Mouse (Mus musculus) hindbrain, embryonic 10.5 days (tissue): ENCODE measurements around the gene Xrcc4. TPM values are rescaled to one million over a fixed set of nuclear protein-coding genes. Genes with fewer than 3 reads are reported as not detected.

Experiments
- DNase-seq: peaks from one replicate; pipeline ENCODE4 v3.0.0-alpha.2; 2017; ENCODE audit warnings: low spot score
- H3K27ac ChIP-seq: fragments of 300-500 bp; sonication (generic); 2 replicates; pipeline ENCODE4 v1.5.1; 2016; ENCODE audit warnings: mild to moderate bottlenecking, moderate library complexity
- H3K27me3 ChIP-seq: fragments of 300-500 bp; sonication (generic); 2 replicates; pipeline ENCODE4 v1.6.1; 2016; ENCODE audit warnings: mild to moderate bottlenecking; ENCODE audit not compliant: poor library complexity, insufficient read depth, severe bottlenecking
- H3K36me3 ChIP-seq: fragments of 300-500 bp; sonication (generic); 2 replicates; pipeline ENCODE4 v1.6.1; 2016; ENCODE audit warnings: mild to moderate bottlenecking, moderate library complexity
- H3K4me1 ChIP-seq: fragments of 300-500 bp; sonication (generic); replicated peaks from 2 replicates; pipeline ENCODE4 v1.6.1; 2016; ENCODE audit warnings: mild to moderate bottlenecking
- H3K4me3 ChIP-seq: fragments of 300-500 bp; sonication (generic); 2 replicates; pipeline ENCODE4 v1.5.1; 2016; ENCODE audit warnings: mild to moderate bottlenecking, moderate library complexity
- H3K9me3 ChIP-seq: fragments of 300-500 bp; sonication (generic); 2 replicates; pipeline ENCODE4 v1.6.1; 2016; ENCODE audit warnings: mild to moderate bottlenecking, moderate library complexity
- WGBS: fragments of 180-500 bp; shearing (Covaris S2); methylation state at CpG from one replicate; pipeline ENCODE4 v1.1.7; 2016; 5-methylcytosine and 5-hydroxymethylcytosine counted together
- polyA plus RNA-seq: library from polyadenylated mRNA; unstranded; fragments of >200 nt; fragmentation: Nextera tagmentation; extraction: Ambion mirVana; gene quantifications from 2 replicates; pipeline ENCODE4 v1.2.1, GENCODE M21; 2016

The Xrcc4 gene
- polyA plus RNA-seq, 1 experiment from 2014 or later = 9.4 TPM

DNA sequence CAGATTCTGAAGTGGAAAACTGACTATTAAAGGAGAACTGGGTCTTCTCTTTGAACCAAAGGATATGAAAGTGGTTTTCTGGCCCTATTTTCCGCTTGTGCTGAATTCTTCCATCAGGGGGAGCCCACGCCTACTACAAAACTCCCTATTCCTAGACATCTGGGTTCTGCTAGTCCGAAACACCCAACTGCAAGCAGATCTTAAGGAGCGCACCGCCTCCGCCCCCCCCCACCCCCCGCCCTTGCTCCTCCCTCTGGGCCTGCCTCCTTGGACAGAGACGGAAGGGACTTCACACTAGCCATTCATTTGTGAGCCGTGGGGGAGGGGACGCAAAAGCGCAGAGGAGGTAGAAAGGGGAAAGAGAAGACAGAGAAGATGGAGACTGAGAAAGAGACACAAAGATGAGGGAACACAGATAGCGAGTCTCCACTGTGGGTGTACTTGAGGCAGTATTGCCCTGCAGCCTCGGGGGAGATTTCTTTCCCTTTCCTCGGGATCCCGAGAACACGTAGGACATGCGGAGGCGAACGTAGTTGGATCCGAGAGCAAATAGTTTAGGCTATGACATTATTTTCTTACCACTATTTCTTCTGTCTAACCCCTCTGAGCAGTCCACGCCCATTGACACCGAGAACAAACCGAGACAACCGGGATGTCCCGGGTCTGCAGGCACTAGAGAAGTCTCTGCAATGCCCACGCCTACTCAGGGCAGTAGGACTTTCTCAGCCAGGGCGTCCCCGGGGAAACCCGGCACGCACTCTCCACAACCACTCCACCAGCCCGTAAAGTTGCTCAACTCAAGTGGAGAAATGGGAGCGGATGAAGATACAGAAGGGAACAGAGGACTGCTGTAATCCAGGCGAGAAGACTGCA, 348.9 kb downstream of the Xrcc4 start:
- WGBS = under 1% methylated on average over 33 of the region's 33 CpGs
- Histone ChIP-seq H3K27ac (peak overlapping the region; percentile 92), H3K4me1 (peaks cover 38% of the 10 kb centered on the region)

DNA sequence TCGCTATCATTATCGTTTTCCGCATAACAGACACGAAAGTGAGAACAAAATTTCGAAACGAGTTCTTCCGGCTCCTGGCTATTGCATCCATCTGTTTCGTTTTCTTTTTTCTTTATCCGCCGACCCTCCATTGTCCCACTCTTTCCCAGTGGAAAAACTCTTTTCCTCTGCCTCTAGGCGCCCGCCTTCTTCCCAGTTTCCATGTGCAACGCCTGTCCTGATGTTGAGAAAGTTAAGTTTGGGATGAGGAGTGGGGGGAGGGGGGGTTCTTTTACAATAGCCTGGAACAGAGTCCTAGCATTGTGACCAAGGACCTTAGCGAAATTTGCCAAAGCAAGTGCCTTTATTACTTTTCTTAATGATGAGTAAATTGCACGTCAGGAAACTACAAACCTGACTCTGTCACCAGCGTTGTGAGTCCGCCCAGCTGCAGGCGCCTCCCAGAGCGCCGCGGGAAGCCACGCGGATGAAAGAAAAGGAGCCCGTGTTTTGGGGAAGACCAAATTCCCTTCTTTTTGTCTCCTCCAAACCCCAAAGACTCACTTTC, 349.6 kb downstream of the Xrcc4 start:
- H3K4me3 ChIP-seq = peak overlapping the region; percentile 73
- no peaks in the 10 kb centered on the region for H3K36me3 ChIP-seq
- no peaks in the 10 kb centered on the region for H3K27me3 ChIP-seq
- DNase-seq = no peak
- peaks cover 36% of the 10 kb centered on the region for H3K4me1 ChIP-seq
- no peaks in the 10 kb centered on the region for H3K9me3 ChIP-seq
- under 1% methylated on average over 24 of the region's 24 CpGs for WGBS
- peak overlapping the region; percentile 92 for H3K27ac ChIP-seq

More for the DNA sequence above, 348.9 kb downstream of the Xrcc4 start:
- peak; percentile 94 for DNase-seq
- no peaks in the 10 kb centered on the region for H3K9me3 ChIP-seq
- no peaks in the 10 kb centered on the region for H3K27me3 ChIP-seq
- H3K36me3 ChIP-seq = no peaks in the 10 kb centered on the region
- H3K4me3 ChIP-seq = peak overlapping the region; percentile 73

- DNase-seq = peak; percentile 84
- H3K27me3 ChIP-seq = no peaks in the 10 kb centered on the region
- H3K36me3 ChIP-seq = no peaks in the 10 kb centered on the region
- peak overlapping the region; percentile 73 for H3K4me3 ChIP-seq
- H3K9me3 ChIP-seq = no peaks in the 10 kb centered on the region
- WGBS = 2% methylated on average over 31 of the region's 31 CpGs
- H3K4me1 ChIP-seq = peaks cover 36% of the 10 kb centered on the region
- H3K27ac ChIP-seq = peak overlapping the region; percentile 92
Observed at GRCm38 (mm10) chr13:89738776-89739695, 350.4 kb downstream of the Xrcc4 start.

GRCm38 (mm10) chr13:89738275-89738674, 351.1 kb downstream of the Xrcc4 start:
- Histone ChIP-seq H3K9me3 (no peaks in the 10 kb centered on the region), H3K27me3 (no peaks in the 10 kb centered on the region), H3K36me3 (no peaks in the 10 kb centered on the region), H3K27ac (no peak overlapping the region), H3K4me1 (peaks cover 32% of the 10 kb centered on the region), H3K4me3 (peak overlapping the region; percentile 73; the same call in 1 of the 2 replicates)
- DNase-seq = no peak
- WGBS = 37% methylated on average over 2 of the region's 2 CpGs

DNA sequence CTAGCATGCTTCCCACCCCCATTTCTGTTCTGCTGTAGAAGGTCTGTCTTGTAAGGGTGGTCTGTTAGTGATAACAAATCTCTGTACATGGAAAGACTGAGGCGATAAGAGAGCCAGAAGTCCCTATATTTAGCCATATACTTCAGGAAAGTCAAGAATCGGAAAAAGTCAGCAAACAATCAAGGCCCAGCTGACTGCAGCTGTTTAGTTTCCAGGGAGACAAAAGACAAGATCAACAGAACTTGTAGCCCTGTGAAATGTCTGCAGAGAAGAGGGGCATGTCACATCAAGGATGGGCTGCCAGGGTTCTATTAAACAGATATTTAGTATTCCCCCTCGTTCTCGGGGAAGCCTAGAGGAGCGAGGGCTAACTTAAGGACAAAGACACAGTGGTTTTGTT, 354.3 kb downstream of the Xrcc4 start:
- H3K4me3 ChIP-seq = no peak overlapping the region
- no peaks in the 10 kb centered on the region for H3K9me3 ChIP-seq
- no peaks in the 10 kb centered on the region for H3K27me3 ChIP-seq
- no peak overlapping the region for H3K27ac ChIP-seq
- H3K36me3 ChIP-seq = no peaks in the 10 kb centered on the region
- no peak for DNase-seq
- H3K4me1 ChIP-seq = peaks cover 16% of the 10 kb centered on the region
- 71% methylated on average over 5 of the region's 5 CpGs for WGBS

DNA sequence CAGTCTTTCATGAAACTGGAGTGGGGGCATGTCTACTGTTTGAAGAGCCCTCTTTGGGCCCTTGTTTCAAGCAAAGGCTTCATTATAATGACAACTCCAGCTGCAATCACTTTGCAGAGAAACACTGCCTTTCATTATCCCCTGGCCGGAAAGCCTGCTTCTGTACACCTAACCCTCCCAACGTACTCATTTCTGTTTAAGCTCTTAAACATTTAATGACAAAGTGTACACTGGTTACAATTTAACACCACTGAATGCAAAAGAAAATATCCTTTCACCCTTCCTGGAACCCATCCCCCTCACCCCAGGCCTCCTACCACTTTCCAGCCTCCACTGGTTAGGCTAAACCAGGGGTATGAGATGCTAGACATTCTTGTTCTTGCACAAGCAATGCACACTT, 362.9 kb downstream of the Xrcc4 start:
- H3K27me3 ChIP-seq = no peaks in the 10 kb centered on the region
- H3K9me3 ChIP-seq = no peaks in the 10 kb centered on the region
- WGBS = 81% methylated on average over 2 of the region's 2 CpGs
- H3K36me3 ChIP-seq = peaks cover 37% of the 10 kb centered on the region
- H3K4me1 ChIP-seq = no peaks in the 10 kb centered on the region
- H3K4me3 ChIP-seq = no peak overlapping the region
- DNase-seq = no peak
- no peak overlapping the region for H3K27ac ChIP-seq

Other genes starting within 250 kb of the Xrcc4 start
- gene Tmem167, start 485 bp downstream of the Xrcc4 start, polyA plus RNA-seq = 58.2 and 63.6 TPM in 2 replicates